Mouse (Mus musculus): ENCODE measurements around the gene Surf6.

The Surf6 gene

DNA sequence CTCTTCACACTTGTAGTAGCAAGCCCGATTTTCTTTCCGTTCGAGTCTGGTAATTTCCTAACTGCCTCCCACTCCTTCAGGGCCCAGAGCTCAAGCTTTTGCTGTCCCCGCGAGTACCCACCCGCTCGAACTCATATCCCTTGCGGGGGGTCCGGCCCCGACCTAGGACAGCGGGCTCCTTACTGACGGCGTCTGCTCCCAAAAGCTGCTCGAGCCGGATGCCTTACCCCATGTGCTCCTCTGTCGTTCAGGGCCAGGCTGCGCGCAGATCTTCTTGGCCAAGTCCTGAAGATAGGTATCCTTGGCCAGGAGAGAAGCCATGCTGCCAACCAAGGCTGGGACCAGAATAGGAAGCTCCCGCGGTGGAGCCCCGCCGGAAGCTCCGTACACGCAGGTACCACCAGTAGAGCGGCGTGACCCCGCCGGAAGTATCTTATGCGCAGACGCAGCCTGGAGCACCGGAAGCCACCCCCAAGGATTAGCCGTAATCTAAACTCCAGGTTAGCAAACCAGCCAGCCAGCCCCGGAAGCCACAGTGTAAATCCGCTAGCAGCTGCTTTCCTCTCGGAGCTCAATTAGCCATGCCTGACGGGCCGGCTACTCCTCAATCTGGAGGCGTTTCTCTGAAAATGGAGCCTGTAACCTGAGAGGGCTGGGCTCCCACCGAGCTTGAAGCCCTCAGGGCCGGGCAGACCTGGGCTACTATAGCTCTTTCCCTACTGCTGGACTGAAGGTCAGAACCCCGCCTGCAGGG, at the start of gene Surf6:
Gene Surf6, minus strand, starts transcription at position 413 of the 754 bp plus-strand sequence.
- DNase-seq (ENCODE audit: low read depth) = peak; percentile 97

DNA sequence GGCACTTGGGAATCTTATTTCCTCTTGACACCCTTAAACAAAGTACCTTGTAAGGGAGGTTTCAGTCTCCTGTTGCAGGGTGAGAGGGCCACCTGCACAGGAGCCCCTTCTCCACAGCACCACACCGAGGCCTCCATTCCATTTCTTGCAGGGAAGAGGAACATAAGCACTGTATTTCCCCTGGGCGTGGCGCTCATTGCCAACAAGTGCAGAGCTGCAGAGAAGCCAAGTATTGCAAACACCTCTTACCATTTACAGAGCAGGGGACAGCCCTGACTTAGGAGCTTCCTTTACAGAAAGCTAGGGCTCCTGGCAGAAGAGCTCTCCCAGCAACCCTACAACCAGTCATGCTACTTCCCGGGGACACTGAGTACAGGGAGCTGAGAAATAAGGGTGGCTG, 49.5 kb upstream of the Surf6 start:
- no peak for DNase-seq (ENCODE audit: low read depth)

DNA sequence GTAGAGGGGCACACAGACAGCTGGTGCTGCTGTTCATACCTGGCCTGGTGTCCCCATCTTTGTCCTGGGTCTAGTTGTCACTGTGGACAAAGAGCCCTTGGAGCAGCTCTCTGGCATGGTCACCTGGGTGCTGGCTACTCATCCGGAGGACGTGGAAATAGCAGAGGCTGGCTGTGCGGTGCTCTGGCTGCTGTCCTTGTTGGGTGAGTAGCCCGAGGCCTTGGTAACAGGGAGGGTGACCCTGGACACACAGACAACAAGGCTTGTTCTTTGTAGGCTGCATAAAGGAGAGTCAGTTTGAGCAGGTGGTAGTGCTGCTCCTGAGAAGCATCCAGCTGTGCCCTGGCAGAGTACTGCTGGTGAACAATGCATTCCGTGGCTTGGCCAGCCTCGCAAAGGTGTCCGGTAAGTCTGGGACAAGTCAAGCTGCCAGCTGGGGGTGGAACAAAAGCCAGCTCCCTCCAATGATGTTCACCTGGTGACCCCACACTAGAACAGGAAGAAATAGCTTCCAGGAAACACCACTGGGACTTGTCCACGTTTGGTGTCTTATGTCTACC, 48.7 kb upstream of the Surf6 start:
- DNase-seq (ENCODE audit: low read depth) = no peak

DNA sequence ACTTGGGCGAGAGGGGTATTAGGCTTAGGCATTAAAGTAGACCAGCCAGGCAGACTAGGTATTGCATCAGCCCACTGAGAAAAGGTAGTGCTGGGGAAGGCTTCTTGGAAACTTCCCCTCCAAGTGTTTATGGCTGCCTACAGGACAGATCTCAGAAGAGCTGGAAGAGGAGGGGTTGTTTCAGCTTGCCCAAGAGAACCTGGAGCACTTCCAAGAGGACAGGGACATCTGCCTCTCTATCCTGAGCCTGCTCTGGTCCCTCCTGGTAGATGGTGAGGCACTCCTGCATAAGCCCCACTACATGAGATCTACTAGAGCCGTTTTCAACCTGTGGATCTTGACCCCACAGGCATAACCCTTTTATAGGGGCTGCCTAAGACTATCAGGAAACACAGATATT, 47.7 kb upstream of the Surf6 start:
- no peak for DNase-seq (ENCODE audit: low read depth)

DNA sequence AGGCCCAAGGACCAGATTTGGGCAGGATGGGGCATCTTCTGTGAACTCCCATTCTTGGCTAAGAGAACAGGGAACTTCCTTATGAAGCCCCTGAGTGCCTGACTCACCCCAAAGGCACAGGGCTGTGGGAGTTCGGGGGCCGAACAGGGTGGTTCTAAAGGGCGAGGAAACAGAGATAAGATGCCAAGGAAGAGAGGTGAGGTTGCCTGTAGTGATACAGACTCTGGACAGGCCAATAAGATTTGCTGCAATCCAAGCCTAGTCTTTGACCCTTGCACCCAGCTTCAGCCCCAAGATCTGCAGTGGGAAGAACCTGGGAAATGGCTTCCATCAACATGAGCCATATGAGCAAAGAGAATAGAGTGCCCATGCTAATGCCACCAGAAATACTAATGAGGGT, 40.6 kb upstream of the Surf6 start:
- DNase-seq (ENCODE audit: low read depth) = no peak

DNA sequence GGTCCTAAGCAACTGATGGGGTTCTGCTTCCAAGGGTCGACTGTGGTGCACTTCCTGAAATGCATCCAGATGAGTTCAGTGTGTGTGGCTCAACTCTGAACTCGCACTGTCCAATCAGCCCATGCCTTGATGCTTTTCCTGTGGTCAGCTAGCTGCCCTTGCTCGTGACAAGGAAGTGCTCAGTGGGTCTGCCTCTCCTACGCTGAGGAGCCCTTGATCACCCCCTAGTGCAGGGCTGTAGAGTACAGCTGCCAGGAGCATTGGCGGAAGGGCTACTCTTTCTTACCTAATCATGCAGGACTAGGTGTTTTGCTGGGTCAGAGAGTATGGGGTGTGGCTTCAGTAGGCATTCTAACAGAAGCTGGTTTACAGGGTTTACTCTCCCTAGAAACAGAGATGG, 38.9 kb upstream of the Surf6 start:
- DNase-seq (ENCODE audit: low read depth) = no peak

DNA sequence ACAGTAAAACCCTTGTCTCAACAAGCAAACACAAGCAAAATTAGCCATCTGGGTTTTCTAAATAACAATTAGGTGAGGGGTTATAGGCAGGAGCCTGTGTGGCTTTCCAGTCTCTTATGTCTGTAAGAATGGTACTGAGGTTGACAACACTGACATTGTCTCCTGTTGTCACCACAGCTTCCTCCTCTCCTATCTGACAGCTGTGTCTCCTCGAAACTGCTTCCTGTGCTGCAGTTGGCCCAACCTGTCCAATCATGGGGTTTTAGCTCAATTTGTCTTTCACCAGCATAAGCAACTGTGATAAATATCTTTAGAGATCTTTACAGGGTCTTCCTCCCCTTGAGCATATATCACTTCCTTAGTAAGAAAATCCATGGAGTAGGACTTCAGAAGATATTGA, 33.7 kb upstream of the Surf6 start:
- peak; percentile 63 for DNase-seq (ENCODE audit: low read depth)

DNA sequence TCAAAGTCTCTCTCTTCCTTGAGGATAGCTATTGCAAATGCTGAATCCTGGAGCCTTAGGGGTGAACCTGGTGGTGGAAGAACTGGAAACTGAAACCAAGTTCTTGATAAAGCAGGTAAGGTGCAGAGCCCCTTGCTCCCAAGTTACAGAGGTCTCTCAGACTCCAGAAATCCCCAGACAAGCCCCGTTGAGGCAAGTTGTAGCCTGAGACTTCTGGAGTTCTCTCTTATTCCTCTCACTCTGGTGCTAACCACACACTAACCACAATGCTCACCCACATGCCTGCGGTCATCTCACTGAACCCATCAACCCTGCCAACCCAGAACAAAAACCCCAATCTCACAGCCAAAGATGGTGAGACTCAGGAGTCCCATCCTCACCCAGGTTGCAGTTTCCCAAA, 32.6 kb upstream of the Surf6 start:
- DNase-seq (ENCODE audit: low read depth) = peak; percentile 46

DNA sequence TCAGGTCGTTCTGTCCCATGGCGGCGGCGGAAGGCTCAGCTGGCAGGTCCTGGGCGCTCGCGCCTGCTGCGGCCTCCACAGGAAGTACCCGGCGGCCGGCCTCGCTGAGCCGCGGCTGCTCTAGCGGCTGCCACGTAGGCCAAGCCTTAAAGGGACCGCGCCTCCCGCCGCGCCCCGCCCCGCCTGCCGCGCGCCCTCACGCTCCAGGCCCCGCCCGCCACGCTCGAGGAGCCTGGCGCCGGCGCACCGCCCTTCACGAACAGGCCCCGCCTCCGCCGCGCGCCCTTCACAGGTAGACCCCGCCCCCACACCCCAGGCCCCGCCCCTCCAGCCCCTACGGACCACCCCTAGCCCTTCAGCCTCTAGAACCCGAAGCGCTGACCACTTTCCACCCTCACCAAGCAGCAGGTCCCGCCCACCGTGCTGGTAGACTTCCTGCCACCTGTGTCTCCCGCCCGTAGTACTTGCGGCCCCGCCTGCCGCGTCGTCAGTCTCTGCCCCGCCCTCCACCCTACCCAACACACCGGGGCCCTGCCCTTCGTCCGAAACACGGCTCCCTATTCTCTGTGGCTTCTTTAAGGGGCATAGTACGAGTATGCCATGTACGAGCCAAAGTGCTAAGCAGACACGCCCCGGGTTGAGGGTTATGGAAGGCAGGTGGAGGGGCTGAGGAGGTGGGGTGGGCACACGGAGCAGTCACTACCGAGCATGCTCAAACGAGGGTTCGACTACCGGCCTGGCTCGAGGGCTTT, 30.8 kb upstream of the Surf6 start, which contains the start of the genes Surf4 and Stkld1:
Gene Surf4, minus strand, starts transcription at position 625 of the 752 bp plus-strand sequence.
Gene Stkld1, plus strand, starts transcription at position 744 of the 752 bp plus-strand sequence.
- DNase-seq (ENCODE audit: low read depth) = peak; percentile 95

DNA sequence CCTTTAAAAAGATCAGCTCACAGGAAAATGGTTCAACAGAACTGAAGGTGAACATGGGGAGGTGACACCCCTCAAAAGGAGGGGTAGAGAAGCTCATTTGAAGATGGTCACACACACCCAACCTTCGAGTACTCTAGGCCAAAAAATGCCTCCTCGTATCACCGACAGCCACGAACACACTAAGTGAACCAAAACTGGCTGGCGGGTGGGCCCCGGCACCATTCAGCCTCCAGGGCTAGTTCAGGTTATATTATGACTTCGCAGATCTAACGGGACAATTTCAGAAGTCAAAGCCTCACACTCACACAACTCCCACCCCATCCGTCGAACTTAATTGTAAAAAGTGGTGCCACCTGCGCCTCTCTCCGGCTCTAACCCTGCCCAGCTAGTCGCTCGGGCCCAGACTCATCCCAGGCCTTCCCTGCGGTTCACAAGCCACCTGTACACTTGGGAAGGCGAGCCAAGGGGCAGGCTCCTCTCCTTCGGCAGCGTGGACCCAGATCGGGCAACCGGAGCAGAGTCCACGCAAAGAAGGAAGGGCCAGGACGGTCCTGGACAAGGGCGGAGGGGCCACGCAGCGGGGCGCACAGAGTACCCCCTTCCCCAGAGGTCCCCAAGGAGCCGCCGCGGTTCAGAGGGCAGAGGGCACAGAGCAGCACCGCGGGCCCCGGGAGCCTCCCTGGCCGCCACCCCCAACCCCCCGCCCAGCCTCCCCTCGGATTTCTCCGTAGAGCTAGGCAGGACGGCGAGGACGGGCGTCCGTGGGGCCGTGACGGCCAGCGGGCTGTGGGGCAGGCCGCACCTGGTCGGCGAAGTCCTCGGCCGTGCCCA, 30.0 kb upstream of the Surf6 start:
- DNase-seq (ENCODE audit: low read depth) = peak; percentile 55

DNA sequence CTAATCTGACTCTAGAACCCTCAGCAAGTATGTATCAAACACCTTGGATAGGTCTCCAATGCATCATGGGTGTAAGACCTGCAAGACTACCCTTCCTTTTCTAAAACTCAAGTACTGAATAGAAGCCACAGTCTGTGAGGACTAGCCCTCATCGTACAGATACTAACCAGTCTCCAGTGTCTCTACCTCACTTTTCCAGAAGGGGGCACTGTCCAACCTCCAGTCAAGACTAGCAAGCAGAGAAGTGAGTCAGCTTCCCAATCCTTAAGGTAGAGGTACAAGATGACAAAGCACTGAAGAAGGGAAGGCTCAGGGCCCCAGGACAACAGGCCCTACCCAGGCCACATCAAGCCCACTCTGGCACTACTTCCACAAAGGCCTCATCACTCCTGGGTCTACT, 27.7 kb upstream of the Surf6 start:
- peak; percentile 87 for DNase-seq (ENCODE audit: low read depth)

DNA sequence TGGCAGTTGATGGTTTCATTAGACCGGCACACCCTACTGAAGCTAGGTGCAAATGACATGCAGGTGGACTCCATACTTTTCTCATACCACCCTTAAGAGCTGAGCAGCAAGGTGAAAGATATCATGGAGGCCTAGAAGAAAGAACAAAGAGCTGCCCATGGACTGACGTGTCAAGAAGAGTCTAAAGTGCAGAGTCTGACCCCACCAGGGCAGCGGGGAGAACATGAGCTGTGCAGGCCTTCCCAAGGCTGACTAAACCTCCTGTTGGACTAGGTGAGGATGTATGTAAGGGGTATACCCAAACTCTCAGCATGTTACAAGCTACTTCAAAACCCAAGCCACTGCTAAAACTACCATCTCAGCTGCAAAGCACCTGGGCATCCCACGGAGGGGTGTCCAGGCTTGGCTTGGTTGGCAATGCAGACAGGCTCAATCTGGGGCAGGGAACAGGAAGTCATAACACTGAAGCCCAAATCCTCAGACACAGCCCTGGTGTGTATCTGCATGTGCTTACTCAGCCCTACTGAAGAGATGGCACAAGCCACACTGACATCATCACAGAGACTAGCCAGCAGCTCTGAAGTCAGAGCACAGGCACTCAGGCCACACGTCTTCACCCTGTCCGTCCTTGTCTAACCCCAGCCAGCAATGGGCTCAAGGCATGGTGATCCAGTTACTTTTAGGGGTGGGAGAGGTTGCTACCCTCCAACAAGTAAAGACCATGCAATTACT, 25.2 kb upstream of the Surf6 start:
- DNase-seq (ENCODE audit: low read depth) = no peak

DNA sequence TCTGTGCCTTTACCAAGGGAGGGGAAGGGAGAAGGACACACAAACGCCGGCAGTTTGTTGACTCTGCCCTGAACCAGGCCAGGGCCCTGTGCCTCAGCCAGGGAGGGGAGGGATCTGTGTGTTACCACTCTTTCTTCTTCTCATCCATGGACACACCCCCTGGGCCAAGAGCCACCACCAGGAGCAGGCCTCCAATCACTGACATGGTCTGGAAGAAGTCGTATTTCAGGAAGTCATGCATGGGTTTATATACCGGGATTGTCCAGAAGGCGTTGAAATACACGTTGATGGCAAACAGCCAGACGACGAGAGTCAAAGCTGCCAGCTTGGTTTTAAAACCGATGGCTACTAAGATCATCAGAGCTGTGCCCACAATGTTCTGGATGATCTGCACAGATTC, 19.1 kb upstream of the Surf6 start:
- no peak for DNase-seq (ENCODE audit: low read depth)

DNA sequence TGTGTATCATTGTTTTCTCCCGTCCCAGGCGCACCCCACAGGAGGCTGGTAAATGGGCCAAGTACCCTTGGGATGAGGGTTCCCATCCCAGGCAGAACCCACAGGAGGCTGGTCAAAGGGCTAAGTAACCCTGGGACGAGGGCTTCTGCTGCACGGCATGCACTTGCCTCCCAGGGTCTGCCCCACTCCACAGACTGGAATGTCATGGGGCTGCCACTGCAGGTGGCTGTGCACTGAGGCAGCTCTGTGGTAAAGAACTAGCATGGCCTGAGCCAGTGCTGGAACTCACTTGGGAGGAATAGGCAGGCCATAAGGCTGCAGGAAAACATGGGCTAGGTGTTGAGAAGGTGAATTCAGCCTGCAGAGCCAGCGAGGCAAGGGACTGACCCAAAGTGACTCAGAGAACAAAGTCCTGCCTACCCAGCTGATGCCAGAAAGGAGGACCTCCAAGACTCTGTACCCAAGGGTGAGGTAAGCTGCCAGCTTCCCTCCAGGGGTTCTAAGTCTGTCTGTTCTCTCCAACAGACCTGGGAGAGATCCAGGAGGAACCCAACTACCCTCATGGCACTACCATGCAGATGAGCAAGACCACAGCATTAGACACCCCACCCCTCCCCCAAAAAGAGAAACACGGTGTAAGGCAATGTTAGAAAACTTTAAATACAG, 17.6 kb upstream of the Surf6 start:
- DNase-seq (ENCODE audit: low read depth) = no peak

DNA sequence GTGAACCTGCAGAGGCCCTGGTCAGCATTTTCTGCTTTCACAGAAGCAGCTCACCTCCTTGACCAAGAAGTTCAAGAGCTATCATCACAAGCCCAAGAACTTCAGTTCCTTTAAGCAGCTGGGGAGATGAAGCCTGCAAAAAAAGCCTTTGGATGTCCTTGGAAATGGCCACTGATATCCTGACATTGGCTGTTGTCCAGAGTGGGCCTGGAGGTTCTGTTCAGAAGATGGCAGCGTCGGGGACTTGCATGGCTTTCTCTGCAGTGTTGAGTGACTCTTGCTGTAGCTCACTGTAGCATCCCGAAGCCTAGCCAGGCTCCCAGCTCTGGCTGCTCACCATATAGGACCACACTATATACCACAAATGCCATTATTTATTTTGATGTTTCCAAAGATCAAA, 17.0 kb upstream of the Surf6 start:
- no peak for DNase-seq (ENCODE audit: low read depth)

DNA sequence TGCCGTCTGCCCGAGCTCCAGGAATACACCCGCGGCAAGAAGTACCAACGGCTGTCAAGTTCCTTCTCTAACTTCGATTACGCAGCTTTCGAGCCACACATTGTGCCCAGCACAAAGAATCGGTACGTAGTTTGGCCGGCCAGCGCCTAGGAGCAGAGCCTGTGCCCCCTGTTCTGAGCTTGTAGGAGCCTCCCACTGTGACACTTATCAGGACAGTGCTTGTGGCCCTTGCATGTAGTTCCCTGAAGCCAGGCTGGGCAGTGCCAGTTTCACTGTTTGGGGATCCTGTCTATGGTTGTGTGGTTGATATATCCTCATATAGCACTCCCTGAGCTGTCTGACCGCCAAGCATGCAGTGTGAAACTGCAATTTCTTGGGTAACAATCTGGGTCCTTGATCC, 14.1 kb upstream of the Surf6 start:
- no peak for DNase-seq (ENCODE audit: low read depth)

DNA sequence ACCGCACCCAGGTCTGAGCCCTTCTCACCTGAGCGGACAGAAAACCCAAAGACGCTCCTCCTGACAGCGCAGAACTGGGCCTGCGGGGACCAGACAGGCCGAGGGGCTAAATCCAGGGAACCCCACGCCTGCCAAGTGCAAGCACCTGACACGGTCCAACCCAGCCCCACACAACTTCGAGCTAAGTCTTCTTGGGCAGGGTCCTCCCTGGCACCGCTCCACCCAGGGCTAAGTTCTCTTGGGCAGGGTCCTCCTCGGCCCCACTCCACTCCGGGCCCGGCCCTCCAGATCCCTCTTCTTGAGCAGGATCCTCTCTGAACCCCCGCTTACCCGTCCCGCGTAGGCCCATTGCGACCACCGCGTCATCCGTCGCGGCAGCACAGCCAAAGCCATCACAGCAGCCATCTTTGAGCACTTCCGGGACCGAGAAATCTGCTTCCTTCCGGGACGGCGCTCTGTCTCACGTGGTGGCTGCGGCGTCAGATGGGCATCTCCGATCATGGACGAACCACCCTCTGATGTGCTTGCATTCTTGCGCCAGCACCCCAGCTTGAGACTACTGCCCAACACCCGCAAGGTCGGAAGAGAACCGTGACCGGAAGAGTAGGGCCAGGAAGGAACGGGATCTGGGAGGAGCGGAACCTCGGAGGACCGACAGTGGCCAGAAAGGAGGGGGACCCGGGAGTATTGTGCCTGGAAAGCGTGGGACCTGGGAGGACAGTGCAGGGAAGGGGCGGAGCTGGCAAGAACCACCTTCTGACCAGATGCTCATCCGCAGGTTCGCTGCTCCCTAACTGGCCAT, 13.4 kb upstream of the Surf6 start, which contains the start of the genes Surf2 and Surf1:
Gene Surf2, plus strand, starts transcription at position 441 of the 802 bp plus-strand sequence.
Gene Surf1, minus strand, starts transcription at position 604 of the 802 bp plus-strand sequence.
- DNase-seq (ENCODE audit: low read depth) = peak; percentile 87

DNA sequence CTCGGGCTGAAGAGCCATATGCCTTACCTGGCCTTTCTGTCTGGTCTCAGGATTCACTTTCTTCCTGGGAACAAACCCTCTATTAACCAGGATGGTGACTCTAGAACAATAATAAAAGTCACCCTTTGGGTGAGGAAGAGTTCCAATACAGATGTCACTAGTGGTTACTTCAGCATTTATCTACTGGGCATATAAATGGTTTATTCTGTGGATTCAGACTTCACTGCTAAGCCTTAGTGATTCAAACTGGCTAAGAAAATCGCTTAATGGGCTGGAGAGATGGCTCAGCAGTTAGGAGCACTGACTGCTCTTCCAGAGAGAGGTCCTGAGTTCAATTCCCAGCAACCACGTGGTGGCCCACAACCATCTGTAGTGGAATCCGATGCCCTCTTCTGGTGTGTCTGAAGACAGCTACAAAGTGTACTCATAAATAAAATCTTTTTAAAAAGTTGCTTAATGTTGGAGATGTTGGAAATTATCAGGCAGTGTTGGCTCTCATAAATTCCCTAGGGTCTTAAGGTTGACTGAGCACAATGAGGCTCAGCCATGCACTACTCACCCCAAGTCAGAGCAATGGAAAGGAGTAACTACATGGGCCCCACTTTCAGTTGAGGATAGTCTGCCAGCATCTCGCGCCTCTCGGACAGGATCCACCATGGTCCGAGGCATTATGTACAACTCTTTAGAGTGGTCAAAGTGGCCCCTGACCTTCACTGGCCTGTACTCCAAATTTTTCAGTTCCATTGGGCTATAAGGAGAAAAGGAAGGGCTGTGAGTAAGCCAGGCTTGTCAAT, 11.7 kb upstream of the Surf6 start:
- no peak for DNase-seq (ENCODE audit: low read depth)
